Mouse (Mus musculus) gastrocnemius, postnatal 25 days (tissue): ENCODE results near the gene Gnb1. TPM values are rescaled to one million over a fixed set of nuclear protein-coding genes. Genes with fewer than 3 reads are reported as not detected.
"Not testable (repeated sequence)": the region's sequence is repeated elsewhere in the genome, so short reads cannot be mapped to it uniquely, and the experiment has no call there.

Experiments used
- DNase-seq: peaks from one replicate; pipeline ENCODE4 v3.0.0; 2022
- total RNA-seq, 2 experiments: library from RNA; stranded (reverse); gene quantifications; 1 replicate in 1 of 2; 2 replicates in 1 of 2; pipeline ENCODE4 v1.2.3; 2021

Gene Gnb1
- total RNA-seq, 2 experiments from 2014 or later, result 59.1 to 72.0 TPM

GRCm38 (mm10) chr4:155550446-155550845 lies 59.3 kb downstream of the Gnb1 start:
- no peak for DNase-seq

- no peak for DNase-seq
These were observed 59.9 kb downstream of the Gnb1 start for GRCm38 (mm10) chr4:155551073-155551472.

- no peak for DNase-seq
These were observed 61.9 kb downstream of the Gnb1 start for GRCm38 (mm10) chr4:155552917-155553532.

GRCm38 (mm10) chr4:155554880-155555279 lies 63.7 kb downstream of the Gnb1 start:
- DNase-seq, result no peak

GRCm38 (mm10) chr4:155555464-155555863 lies 64.3 kb downstream of the Gnb1 start:
- DNase-seq, result no peak

GRCm38 (mm10) chr4:155559454-155559853 lies 68.3 kb downstream of the Gnb1 start:
- no peak for DNase-seq

GRCm38 (mm10) chr4:155560932-155561331 lies 69.8 kb downstream of the Gnb1 start:
- DNase-seq, result no peak

- peak; percentile 43 for DNase-seq
These were observed 70.7 kb downstream of the Gnb1 start, which contains the start of gene Nadk for GRCm38 (mm10) chr4:155561661-155562442. Gene Nadk (plus strand): TSS chr4:155562378.

GRCm38 (mm10) chr4:155562725-155563399 lies 71.7 kb downstream of the Gnb1 start:
- peak; percentile 43 for DNase-seq

- DNase-seq, result peak; percentile 98
These were observed 72.5 kb downstream of the Gnb1 start for GRCm38 (mm10) chr4:155563400-155564231.

- DNase-seq, result peak; percentile 71
These were observed 73.3 kb downstream of the Gnb1 start for GRCm38 (mm10) chr4:155564315-155565069.

GRCm38 (mm10) chr4:155566555-155566954 lies 75.4 kb downstream of the Gnb1 start:
- no peak for DNase-seq

- DNase-seq, result no peak
These were observed 77.0 kb downstream of the Gnb1 start for GRCm38 (mm10) chr4:155568170-155568569.

GRCm38 (mm10) chr4:155568632-155569370 lies 77.6 kb downstream of the Gnb1 start:
- no peak for DNase-seq

GRCm38 (mm10) chr4:155569818-155570217 lies 78.7 kb downstream of the Gnb1 start:
- DNase-seq, result no peak

- not testable (repeated sequence) for DNase-seq
These were observed 79.2 kb downstream of the Gnb1 start for GRCm38 (mm10) chr4:155570315-155570714.

GRCm38 (mm10) chr4:155571442-155571841 lies 80.3 kb downstream of the Gnb1 start:
- no peak for DNase-seq

GRCm38 (mm10) chr4:155573155-155573554 lies 82.0 kb downstream of the Gnb1 start:
- DNase-seq, result no peak

- no peak for DNase-seq
These were observed 82.7 kb downstream of the Gnb1 start for GRCm38 (mm10) chr4:155573876-155574275.

GRCm38 (mm10) chr4:155574931-155575330 lies 83.8 kb downstream of the Gnb1 start:
- no peak for DNase-seq

GRCm38 (mm10) chr4:155575521-155575920 lies 84.4 kb downstream of the Gnb1 start:
- DNase-seq, result no peak
